10 mouse cellular contexts compared by ENCODE assay signal in genomic region chr12:84875761-84876480, GRCm38 (mm10). TPM values are rescaled to one million over a fixed set of nuclear protein-coding genes. Genes with fewer than 3 reads are reported as not detected.
A peak's percentile ranks its signal among the peaks of the same experiment; 100 is the strongest.
DNase-seq lines count a peak whose midpoint lies in the region; ATAC-seq and TF ChIP-seq lines count a peak whose summit lies in the region.
"Had no signal": no experiment of that assay in that cellular context is flagged by ENCODE, and none has a peak within 500 bp of the region (broad histone marks: within the 10 kb centered on the region; RNA-seq: fewer than 3 reads in every experiment).

No protein-coding gene starts in this region.

- peak overlapping the region; percentile 62; the same call in 1 of the 2 replicates for H3K4me2 ChIP-seq in CH12.LX (ENCODE audit: insufficient read depth, low read depth, poor library complexity, severe bottlenecking)
- H3K4me2 ChIP-seq in embryonic facial prominence, embryonic 11.5 days (ENCODE audit: low read depth, low read length) = peak overlapping the region; percentile 47
- H3K4me2 ChIP-seq in intestine, postnatal 0 days (replicated peaks; ENCODE audit: low read depth) = peak overlapping the region; percentile 71
- H3K4me2 ChIP-seq in neural tube, embryonic 13.5 days = peak overlapping the region; percentile 48

- H3K9me3 ChIP-seq in CH12.LX (replicated peaks; ENCODE audit: low read length) = peaks cover 7% of the 10 kb centered on the region
- no peaks in the 10 kb centered on the region for H3K9me3 ChIP-seq in embryonic facial prominence, embryonic 11.5 days (replicated peaks; ENCODE audit: control insufficient read depth, low read length)
- H3K9me3 ChIP-seq in intestine, postnatal 0 days (ENCODE audit: control insufficient read depth) = no peaks in the 10 kb centered on the region
- H3K9me3 ChIP-seq in neural tube, embryonic 13.5 days = no peaks in the 10 kb centered on the region

- H3K4me1 ChIP-seq in CH12.LX (ENCODE audit: control insufficient read depth in 1 of 2, insufficient read depth in 2 of 2) = no peaks in the 10 kb centered on the region
- H3K4me1 ChIP-seq in embryonic facial prominence, embryonic 11.5 days (ENCODE audit: control insufficient read depth, insufficient read depth, low read length) = peaks cover 2% of the 10 kb centered on the region; the same call in 1 of the 2 replicates
- H3K4me1 ChIP-seq in intestine, postnatal 0 days (replicated peaks; ENCODE audit: control insufficient read depth, insufficient read depth, low read length) = 0 out of 2 replicates have a peak, but pooled peaks cover 4% of the 10 kb centered on the region
- peaks cover 15% of the 10 kb centered on the region for H3K4me1 ChIP-seq in neural tube, embryonic 13.5 days (replicated peaks)

- no peak overlapping the region for H3K27ac ChIP-seq in CH12.LX (ENCODE audit: insufficient read depth, low read depth)
- H3K27ac ChIP-seq in embryonic facial prominence, embryonic 11.5 days (replicated peaks; ENCODE audit: low read depth, low read length) = no peak overlapping the region
- no peak overlapping the region for H3K27ac ChIP-seq in intestine, postnatal 0 days (ENCODE audit: low read depth, low read length)
- H3K27ac ChIP-seq in neural tube, embryonic 13.5 days (replicated peaks) = no peak overlapping the region
- H3K27ac ChIP-seq: macrophage had no signal

- TF ChIP-seq POLR2A in CH12.LX (IDR thresholded peaks at IDR 0.05; ENCODE audit: low read depth, low read length) = no peak

- H3K79me2 ChIP-seq in CH12.LX (replicated peaks; ENCODE audit: control insufficient read depth, extremely low read depth, insufficient read depth, poor library complexity, severe bottlenecking) = no peaks in the 10 kb centered on the region

- H3K36me3 ChIP-seq in CH12.LX (replicated peaks in 1 of 2; ENCODE audit: control insufficient read depth in 1 of 2, insufficient read depth in 1 of 2, low read length in 1 of 2) = no peaks in the 10 kb centered on the region
- H3K36me3 ChIP-seq in embryonic facial prominence, embryonic 11.5 days (replicated peaks; ENCODE audit: control insufficient read depth, insufficient read depth, low read depth, low read length) = no peaks in the 10 kb centered on the region
- no peaks in the 10 kb centered on the region for H3K36me3 ChIP-seq in intestine, postnatal 0 days (ENCODE audit: control insufficient read depth, insufficient read depth)
- no peaks in the 10 kb centered on the region for H3K36me3 ChIP-seq in neural tube, embryonic 13.5 days

- H3K9ac ChIP-seq in CH12.LX (ENCODE audit: insufficient read depth, low read depth) = no peak overlapping the region
- no peak overlapping the region for H3K9ac ChIP-seq in embryonic facial prominence, embryonic 11.5 days (replicated peaks; ENCODE audit: low read length)
- H3K9ac ChIP-seq in intestine, postnatal 0 days (ENCODE audit: low read depth, low read length) = peak overlapping the region; percentile 7; the same call in 1 of the 2 replicates
- H3K9ac ChIP-seq in neural tube, embryonic 13.5 days = 0 out of 2 replicates have a peak overlapping the region, but pooled peaks have one; percentile 17

- TF ChIP-seq CTCF in CH12.LX (conservative IDR thresholded peaks at IDR 0.05 in 1 of 2, IDR thresholded peaks at IDR 0.05 in 1 of 2; ENCODE audit: low read depth in 2 of 2, low read length in 2 of 2) = no peak
- TF ChIP-seq CTCF in intestine, postnatal 0 days (IDR thresholded peaks at IDR 0.05; ENCODE audit: low read depth) = no peak

- dilution Hi-C loops in CH12.LX (cut with MboI; ENCODE audit: extremely low pct_ligation_motif_present, extremely low pct_unique_long_range_greater_than_20kb, low sequenced_read_pairs) = no loop called here

- 2% methylated on average over 59 of the region's 59 CpGs for WGBS in embryonic facial prominence, embryonic 11.5 days
- 1% methylated on average over 59 of the region's 59 CpGs for WGBS in intestine, postnatal 0 days
- WGBS in neural tube, embryonic 13.5 days = 2% methylated on average over 59 of the region's 59 CpGs

- H3K27me3 ChIP-seq in CH12.LX (replicated peaks) = peaks cover 43% of the 10 kb centered on the region
- peaks cover 38% of the 10 kb centered on the region for H3K27me3 ChIP-seq in embryonic facial prominence, embryonic 11.5 days (ENCODE audit: control insufficient read depth, insufficient read depth, low read length)
- peaks cover 42% of the 10 kb centered on the region for H3K27me3 ChIP-seq in intestine, postnatal 0 days (replicated peaks; ENCODE audit: control insufficient read depth, insufficient read depth, low read length)
- H3K27me3 ChIP-seq in neural tube, embryonic 13.5 days = peaks cover 67% of the 10 kb centered on the region
- H3K27me3 ChIP-seq: Patski had no signal

- H3K4me3 ChIP-seq in CH12.LX (replicated peaks in 1 of 3; ENCODE audit: low read depth in 2 of 3, low read length in 2 of 3, poor library complexity in 1 of 3) = peak overlapping the region in 2 of 3 experiments; percentile 23 to 36
- H3K4me3 ChIP-seq in embryonic facial prominence, embryonic 11.5 days (ENCODE audit: low read depth, low read length) = peak overlapping the region; percentile 27
- H3K4me3 ChIP-seq in intestine, postnatal 0 days (ENCODE audit: low read depth, low read length) = peak overlapping the region; percentile 46
- peak overlapping the region; percentile 30 for H3K4me3 ChIP-seq in neural tube, embryonic 13.5 days

- TF ChIP-seq RAD21 in CH12.LX (IDR thresholded peaks at IDR 0.05; ENCODE audit: low read depth, low read length) = no peak

- no peak for ATAC-seq in embryonic facial prominence, embryonic 11.5 days (replicated peaks; ENCODE audit: insufficient number of reproducible peaks, low FRiP score, low TSS enrichment, low read depth)
- 0 out of 2 replicates have a peak, but pooled peaks have one; percentile 3 for ATAC-seq in intestine, postnatal 0 days
- no peak for ATAC-seq in neural tube, embryonic 13.5 days (ENCODE audit: low read depth)
- no peak for ATAC-seq in megakaryocyte progenitor cell, adult 5-6 weeks (replicated peaks; ENCODE audit: poor library complexity)
- no peak for ATAC-seq in erythroblast, adult 5-6 weeks (replicated peaks; ENCODE audit: low FRiP score, poor library complexity, severe bottlenecking)

- in situ Hi-C loops in CH12.LX (cut with MboI; ENCODE audit: low pct_ligation_motif_present, low pct_unique_long_range_greater_than_20kb, low sequenced_read_pairs) = no loop called here

- peak; percentile 25 for DNase-seq in gastrocnemius, postnatal 10 days
- DNase-seq in gastrocnemius, adult 8-10 months (ENCODE audit: low spot score in 2 of 2) = no peak
- no peak for DNase-seq in CH12.LX (ENCODE audit: extremely low read depth)
- peak; percentile 12 for DNase-seq in embryonic facial prominence, embryonic 11.5 days (ENCODE audit: low spot score)

- no peak for TF ChIP-seq EP300 in CH12.LX (IDR thresholded peaks at IDR 0.05; ENCODE audit: low read length)

TF ChIP-seq in CH12.LX, 34 proteins besides CTCF, POLR2A, EP300 and RAD21:
- TF ChIP-seq POLR2AphosphoS2 (IDR thresholded peaks at IDR 0.05; ENCODE audit: low read depth, low read length) (no peak), CHD2 (IDR thresholded peaks at IDR 0.05; ENCODE audit: low read length) (no peak), JUN (IDR thresholded peaks at IDR 0.05; ENCODE audit: insufficient read depth, low read depth, low read length) (no peak), MAZ (IDR thresholded peaks at IDR 0.05; ENCODE audit: low read depth, low read length) (no peak)
TF ChIP-seq in CH12.LX: peak in this region for 0.

RNA-seq across cellular contexts. Expression of gene Ltbp2, which starts 0.4 kb away (rescaled TPM):
- total RNA-seq in gastrocnemius, postnatal 10 days (2021) = 1 to 10 TPM; 1.9 to 2.5 TPM
- 1 to 10 TPM; 1.6 to 3.1 (median 2.4) TPM for total RNA-seq in gastrocnemius, adult 8-10 months (2022)
- total RNA-seq in CH12.LX (2012; rRNA removed) = under 0.01 and 0.25 TPM in 2 replicates
- 0.19 TPM in 1 of 2 replicates, not detected in the other for total RNA-seq in CH12.LX (2014; rRNA removed)
- 0.61 and 0.97 TPM in 2 replicates for polyA plus RNA-seq in CH12.LX (2012; ENCODE audit: insufficient read length, low read depth)
- polyA plus RNA-seq in embryonic facial prominence, embryonic 11.5 days (2014; fragmentation: Nextera tagmentation; extraction: Ambion mirVana) = 0.04 and 0.14 TPM in 2 replicates
- polyA plus RNA-seq in intestine, postnatal 0 days (2015; fragmentation: Nextera tagmentation; extraction: Ambion mirVana) = 0.87 and 1.0 TPM in 2 replicates
- polyA plus RNA-seq in neural tube, embryonic 13.5 days (2015; fragmentation: Nextera tagmentation; extraction: Ambion mirVana) = 0.08 and 0.21 TPM in 2 replicates
- not detected in 2 replicates for total RNA-seq in megakaryocyte progenitor cell, adult 5-6 weeks (2015)
- total RNA-seq in megakaryocyte progenitor cell, adult 5-6 weeks (2017) = 1.2 TPM in 1 of 2 replicates, not detected in the other
- 0.19 TPM in 1 of 2 replicates, not detected in the other for total RNA-seq in erythroblast, adult 5-6 weeks (2015; ENCODE audit: low replicate concordance)
- total RNA-seq in erythroblast, adult 5-6 weeks (2017; ENCODE audit: low replicate concordance) = 0.14 and 2.4 TPM in 2 replicates

Comparison
In these comparisons a context has a peak if more than half of its experiments do, and no peak if none do; other contexts are left out.
1. DNase-seq: peak in gastrocnemius, postnatal 10 days (single experiment) and embryonic facial prominence, embryonic 11.5 days (single experiment); none in gastrocnemius, adult 8-10 months (0 of 2) and CH12.LX (single experiment).
2. H3K9ac ChIP-seq: peak in intestine, postnatal 0 days (single experiment) and neural tube, embryonic 13.5 days (single experiment); none in CH12.LX (single experiment) and embryonic facial prominence, embryonic 11.5 days (single experiment).
3. Peak in every context shown above with its lines, with median percentiles within 50 percentile points of each other: H3K4me2 ChIP-seq and H3K4me3 ChIP-seq.